Mouse (Mus musculus): Measurements from ENCODE around the gene Atf7ip.

Atf7ip gene

DNA sequence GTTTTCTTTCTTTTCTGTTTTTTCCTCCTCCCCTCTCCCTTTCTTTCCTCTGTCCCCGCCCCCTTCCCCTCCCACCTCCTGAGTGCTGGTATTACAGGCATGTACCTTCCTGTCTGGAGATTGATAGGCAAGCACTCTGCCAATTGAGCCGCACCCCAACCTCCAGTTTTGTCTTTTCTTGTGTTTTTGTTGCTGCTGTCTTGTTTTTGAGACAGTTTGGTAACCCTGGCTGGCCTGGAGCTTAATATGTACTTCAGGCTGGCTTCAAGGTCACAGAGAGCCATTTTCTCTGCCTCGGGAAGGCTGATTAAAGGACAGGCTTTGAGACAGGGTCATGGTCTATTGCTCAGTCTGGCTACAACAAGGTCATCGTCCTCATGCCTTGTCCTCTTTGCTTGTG is 18.8 kb downstream of the Atf7ip start:
- no peak for DNase-seq

DNA sequence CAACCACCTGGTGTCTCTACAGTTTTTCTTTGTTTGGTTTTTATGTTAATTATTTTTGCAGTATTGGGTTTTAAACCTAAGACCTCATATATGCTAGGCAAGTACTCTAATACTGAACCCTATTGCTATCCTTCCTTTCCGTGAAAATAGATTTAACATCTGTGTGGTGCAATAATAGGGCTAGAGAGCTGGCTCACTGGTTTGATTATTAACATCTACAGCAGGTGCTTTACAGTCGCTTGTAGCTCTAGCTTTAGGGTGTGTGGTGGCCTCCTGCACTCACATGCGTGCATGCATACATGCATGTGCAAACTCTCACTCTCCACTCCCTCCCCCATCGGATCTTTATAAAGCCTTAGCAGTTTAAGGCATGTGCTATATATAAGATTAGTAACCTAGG is 19.6 kb downstream of the Atf7ip start:
- no peak for DNase-seq

DNA sequence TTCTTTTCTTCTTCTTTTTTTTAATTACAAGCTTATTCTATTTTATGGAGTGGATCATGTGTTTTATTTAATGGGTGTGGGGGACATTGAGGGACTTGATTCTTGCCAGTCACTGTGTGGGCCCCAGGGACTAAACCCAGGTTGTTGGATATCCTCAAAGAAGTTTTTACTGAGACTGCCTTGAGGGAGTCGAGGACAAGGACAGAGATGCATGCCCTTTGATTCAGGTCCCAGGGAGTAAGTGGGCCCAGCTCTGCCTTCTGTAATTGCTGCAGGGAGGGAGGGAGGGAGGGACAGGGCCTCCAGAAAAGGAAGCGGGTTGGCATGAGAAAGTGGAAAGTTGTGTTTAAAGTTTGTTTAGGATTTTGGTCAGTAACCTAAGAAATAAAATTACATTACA is 23.2 kb downstream of the Atf7ip start:
- DNase-seq = no peak

DNA sequence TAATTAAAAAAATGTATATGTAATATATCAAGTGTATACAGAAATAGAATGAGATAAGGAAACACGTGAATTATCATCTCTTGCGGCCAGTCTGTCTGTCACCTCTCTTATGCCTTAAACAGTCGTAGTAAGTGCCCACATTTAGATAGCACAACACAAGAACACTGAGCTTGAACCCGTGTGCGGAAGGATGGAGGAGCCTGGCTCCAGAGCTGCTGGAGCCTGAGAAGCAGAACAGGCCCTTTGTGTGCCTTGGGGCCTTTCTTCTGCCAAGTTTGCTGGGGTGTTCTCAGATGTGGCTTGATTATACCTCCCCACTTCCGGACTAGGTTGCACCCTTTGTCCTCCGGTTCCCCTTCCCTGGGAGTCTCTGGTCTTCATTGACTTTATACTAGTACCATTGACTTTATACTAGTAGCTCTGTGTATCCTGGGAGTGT is 25.8 kb downstream of the Atf7ip start:
- peak in 1 of 2 experiments; percentile 45 for DNase-seq

DNA sequence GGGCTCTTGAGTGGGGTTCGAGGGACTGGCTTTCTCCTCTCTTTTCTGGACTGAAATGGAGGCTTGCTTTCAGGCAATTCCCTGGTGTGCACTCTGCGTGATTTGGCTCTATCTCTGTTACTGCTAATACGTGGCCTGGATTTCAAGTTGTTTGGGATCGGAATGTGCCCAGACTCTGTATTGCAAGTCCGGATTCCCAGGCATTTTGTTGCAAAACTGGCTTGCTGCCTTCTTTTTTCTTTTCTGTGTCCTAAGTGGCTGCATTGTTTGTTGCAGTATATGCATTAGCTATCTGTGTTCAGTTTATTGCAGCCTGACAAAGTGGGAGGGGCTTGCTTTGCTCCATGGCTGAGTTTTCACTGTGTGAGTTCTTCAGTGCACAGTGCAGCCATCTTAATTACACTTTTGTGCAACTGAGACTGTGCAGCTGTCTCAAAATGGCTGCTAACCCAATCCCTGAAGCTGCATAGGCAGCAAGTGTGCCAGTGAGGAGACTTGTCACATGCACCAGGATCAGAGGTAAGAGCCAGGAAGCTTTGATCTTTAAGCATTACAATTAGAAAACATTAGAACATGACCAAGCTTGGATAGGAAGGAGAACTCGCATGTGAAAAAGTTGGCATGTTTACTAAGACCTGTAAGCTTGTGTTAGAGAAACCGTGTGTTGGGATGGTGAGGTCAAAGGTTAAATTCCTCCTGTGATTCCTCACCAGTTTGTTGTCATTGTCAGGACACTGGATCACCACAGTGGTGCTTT is 26.7 kb downstream of the Atf7ip start:
- DNase-seq = peak; percentile 84 to 97

DNA sequence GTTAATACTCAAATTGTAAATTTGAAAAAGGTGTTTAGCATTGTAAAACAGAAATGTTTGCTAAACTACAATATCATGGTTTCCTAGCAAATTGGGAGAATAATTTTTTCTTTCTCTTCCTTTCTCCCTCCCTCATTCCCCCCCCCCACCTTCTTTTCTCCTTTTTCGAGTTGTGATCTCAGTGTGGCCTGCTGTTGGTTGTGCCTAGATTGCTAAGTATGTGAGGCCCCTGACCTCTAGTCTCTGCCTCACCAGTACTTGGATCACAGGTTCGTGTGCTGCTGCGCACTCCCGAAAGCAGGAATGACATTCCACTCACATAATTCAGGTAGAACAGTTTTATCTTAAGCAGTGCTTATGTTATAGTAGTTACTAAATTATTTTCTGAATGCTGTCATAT is 27.8 kb downstream of the Atf7ip start:
- DNase-seq = peak in 1 of 2 experiments; percentile 25

DNA sequence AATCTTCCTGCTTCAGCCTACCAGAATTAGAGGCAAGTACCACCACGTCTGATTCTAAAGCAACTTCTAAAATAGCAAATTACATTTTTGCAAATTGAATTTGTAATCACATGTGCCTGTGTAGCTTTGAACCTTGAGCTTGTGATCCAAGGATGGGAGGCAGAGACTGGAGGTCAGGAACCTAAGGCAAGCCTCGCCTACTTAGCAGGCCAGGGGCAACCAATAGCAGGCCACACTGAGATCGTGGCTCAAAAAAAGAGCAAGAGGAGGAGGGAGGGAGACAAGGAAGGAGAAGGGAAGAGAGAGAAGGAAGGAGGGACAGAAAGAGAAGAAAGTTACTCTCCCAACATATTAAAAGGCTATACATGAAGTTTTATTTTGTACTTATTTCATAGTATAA is 28.5 kb downstream of the Atf7ip start:
- DNase-seq = peak in 1 of 2 experiments; percentile 22

DNA sequence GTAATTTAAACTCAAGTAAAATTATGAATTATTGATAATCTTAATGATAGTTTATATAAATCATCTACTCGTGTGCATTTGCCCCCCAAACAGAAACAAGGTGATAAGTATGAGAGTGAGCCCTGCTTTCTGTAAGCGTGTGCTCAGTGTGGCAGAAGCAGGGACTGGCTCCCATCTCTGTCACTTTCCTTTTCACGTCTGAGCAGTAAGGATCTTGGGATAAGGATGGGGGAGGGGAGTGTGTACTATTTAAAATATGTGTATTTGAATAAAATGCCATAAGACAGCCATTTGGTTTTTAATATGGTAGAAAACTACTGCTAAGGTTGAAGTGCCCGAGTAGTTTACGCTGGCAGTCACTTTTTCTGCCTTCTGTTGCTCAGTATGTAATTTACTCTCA is 29.2 kb downstream of the Atf7ip start:
- peak in 1 of 2 experiments; percentile 14 for DNase-seq

DNA sequence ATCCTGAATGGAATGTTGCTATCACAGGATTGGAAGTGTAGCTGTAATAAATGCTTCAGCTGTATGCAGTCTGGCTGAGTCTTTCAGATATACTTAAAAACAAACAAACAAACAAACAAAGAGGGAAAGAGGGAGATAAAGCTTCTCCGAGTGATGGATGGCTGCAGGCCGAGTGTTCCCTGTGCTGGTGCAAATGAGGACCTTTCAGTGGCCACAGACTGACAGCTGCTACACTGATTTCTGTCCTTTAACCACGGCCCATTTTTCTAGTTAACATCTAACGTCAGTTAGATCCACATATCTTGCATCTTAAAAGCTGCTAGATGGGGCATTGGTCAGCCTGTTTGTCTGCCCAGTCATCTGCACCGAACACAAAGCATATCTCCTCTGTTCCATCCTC is 30.2 kb downstream of the Atf7ip start:
- DNase-seq = peak in 1 of 2 experiments; percentile 56

DNA sequence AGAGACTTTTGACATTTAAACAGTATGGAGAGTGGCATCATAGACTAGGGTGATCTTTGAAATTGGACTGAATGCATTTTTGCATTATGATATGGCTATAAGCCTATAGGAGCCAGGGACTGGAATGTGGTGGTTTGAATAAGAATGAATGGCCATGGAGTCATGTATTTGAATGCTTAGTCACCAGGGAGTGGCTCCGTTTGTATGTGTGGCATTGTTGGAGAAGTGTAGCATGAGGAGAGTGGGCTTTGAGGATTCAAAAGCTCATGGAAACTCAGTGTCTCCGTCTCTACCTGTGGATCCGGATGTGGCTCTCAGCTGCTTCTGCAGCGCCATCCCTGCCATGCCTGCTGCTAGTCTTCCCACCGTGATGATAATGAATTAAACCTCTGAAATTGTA is 35.4 kb downstream of the Atf7ip start:
- peak in 1 of 2 experiments; percentile 14 for DNase-seq

DNA sequence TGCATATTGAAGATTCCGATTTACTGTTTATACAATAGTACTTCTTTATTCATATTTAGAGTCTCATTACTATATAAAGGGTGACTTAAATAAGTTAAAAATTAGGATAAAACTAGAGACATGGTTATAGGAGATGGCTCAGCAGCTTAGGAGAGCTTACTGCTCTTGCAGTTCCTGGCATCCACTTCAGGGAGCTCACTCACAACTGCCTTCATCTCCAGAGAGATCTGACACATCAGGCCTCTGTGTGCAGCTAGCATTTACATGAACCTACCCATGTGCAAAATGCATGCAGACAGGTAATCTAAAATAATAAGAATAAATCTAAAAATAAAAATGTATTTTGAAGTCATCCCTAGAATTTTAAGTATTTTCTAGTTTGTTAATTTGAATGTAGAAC is 36.1 kb downstream of the Atf7ip start:
- DNase-seq = no peak

DNA sequence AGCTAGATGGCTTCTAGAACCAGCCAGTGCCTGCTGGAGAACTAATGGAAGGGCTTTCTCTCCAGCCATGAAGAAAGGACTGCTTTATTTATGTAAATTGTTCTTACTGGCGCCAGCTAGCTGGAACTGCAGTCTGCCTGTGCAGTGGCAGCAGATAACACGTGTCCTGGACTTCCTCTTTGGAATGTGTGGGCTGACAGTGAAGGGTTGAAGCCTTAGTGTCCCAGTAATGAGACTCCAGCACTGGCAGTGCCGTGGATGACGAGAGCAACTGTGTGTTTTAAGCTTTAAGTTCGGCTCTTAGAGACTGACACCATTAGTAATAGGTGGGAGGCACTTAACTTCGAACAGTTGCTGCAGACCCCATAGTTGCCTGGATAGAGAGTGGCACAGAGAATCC is 37.2 kb downstream of the Atf7ip start:
- DNase-seq = peak; percentile 69 to 76

DNA sequence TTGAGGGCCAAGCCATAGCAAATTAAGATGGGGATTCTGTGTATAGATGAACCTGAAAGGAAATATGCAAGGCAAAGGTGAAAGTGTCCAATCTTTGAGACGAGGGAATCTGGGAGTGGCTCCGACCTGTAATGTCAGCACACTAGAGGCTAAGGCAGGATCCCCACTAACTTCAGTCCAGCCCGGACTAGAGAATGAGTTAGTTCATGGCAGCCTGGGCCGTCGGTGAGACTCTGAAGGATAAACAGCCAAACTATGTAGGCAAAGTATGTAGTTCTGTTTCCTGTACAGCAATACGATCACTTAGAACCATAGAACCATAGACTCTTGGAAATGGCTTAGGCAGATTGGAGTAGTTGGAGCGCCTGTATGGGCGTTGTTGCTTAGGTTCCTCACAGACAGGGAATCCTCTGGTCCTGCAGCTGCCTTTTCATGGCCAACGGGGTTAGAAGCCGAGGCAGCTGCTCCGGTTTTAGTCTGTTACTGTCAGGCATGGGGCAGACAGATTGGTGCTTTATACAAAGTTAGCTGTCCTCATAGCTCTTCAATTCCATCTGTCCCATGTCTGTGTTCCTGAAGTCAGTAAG is 39.4 kb downstream of the Atf7ip start:
- peak in 1 of 2 experiments; percentile 22 for DNase-seq

DNA sequence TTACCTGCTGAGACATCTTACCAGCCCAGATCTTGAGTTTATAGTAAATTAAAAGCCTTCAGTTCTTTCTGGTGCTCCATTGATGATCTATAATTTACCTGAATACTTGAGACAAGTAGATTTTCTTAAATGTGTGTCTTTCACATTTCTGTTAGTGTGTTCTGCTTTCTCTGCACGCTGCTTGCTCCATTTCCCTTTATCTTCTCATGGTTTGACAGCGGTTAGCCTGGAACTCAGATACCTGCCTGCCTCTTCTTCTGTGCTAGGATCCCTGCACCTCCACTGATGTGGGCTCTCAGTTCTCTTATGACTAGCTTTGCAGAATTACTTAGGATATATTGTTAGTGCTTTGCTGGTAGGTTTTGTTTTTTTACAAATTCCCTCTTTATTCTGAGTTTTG is 40.3 kb downstream of the Atf7ip start:
- DNase-seq = peak in 1 of 2 experiments; percentile 3

DNA sequence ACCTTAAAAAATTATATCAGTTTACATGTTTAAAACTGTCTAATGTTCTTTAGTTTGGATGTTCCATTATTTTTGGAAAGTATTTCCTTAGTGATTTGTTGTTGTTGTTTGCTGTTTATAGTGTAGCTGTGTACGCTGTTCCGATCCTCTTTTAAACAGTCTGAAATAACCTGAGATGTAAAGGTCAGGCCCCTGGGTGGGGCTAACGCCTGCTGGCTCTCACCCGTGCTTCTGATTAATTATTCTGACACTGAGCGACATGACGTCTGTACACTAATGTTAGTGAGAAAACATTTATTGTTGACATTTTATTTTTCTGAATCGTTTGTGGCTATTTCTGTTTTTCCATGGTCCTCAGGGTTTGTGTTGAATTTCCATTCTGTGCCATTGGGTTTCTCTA is 41.0 kb downstream of the Atf7ip start:
- no peak for DNase-seq

DNA sequence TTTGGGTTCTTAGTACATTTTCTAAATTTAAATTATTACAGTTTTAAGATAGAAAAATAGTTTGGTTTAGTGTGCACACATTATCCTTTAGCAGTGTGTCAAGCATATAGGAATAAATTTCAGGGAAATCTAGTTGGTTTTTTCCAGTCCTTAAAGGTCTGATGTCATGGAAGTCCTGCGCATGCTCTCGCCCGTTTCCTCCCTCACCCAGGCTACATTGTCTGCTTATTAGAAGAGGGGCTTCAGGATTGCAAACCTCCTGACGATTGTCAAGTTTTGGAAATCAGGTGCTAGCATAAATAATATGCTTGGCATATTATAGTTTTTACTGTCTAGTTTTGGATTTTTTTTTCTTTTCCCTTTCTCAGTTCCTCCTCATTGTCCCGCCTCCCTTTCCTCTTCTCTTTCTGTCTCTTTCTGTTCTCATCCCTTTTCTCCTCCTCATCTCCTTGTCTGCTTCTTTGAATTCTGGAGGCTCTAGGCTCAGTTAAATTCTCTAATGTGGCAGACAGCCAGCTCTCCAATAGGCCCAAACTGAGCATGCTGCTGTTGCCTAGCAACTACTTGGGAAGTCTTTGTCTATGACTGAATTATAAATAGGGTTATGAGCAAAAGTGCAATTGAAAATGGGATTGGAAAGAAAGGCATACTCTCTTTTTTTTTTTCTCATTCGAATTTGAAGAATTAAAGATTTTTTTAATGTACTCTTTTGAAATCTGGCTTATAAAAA is 42.2 kb downstream of the Atf7ip start:
- DNase-seq = peak; percentile 58 to 77

DNA sequence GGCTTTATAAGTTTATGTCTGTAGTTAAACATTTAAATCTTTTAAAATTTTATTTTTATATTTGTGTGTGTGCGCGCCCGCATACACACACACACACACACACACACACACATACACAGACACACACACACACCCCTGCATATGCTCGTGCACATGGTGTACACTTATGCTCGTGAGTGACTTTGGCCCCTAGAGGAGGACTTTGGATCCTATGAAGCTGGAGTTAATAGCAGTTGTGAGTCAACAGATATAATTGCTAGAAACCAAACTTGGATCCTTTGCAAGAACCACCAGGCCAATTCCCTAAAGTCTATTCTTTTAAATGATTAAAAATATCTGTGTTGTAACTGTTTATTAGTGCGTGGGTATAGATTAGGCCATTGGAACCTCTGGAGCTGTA is 42.8 kb downstream of the Atf7ip start:
- no peak for DNase-seq

DNA sequence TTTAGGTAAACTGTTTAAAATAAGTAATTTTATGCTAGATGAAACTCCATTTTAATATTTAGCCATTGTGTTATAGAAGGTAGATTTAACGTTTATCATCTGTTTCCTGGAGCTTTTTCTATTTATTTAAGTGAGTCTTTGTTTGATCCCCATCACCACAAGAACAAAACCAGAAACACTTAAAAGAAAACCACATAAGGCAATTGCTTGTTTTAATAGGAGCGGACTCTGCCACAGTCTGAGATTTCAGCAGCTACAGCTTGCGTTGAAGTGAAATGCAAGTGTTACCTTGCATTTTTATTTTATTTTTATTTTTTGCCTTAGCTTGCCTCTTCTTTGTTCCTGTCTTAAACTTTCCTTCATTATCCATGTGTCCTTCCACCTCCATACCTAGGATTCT is 43.6 kb downstream of the Atf7ip start:
- DNase-seq = no peak

DNA sequence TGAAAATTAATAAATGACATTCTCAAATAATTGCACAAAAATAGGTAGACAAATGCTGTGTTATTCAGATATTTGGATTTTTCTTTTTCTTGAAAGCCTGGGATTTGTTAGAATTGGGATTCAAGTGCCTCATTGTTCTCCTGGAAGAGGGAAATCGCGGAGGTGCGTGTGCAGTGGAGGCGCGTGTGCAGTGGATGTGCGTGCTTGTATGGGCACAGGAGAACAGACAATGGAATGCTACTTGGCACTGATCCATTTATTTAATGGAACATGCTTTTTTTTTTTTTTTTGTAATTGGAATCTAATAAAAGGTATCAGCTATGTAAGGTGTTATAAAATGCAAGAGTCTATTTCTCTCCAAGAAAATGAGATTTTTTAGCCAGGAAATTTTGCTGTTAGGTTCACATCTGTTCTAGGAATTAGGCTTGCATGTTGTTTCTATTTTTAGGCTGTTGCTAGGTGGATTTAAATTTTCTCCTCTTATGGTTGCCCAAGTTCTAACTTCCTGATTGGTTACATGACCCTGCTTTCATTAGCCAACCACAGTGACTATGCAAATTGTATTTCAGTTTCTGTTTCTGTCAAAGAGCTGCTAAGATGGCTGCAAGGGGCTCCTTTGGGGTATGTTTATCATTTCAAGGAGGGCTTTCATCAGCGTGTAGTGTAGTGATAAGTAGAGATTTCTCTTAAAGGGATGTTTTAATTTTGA is 44.8 kb downstream of the Atf7ip start:
- no peak for DNase-seq

DNA sequence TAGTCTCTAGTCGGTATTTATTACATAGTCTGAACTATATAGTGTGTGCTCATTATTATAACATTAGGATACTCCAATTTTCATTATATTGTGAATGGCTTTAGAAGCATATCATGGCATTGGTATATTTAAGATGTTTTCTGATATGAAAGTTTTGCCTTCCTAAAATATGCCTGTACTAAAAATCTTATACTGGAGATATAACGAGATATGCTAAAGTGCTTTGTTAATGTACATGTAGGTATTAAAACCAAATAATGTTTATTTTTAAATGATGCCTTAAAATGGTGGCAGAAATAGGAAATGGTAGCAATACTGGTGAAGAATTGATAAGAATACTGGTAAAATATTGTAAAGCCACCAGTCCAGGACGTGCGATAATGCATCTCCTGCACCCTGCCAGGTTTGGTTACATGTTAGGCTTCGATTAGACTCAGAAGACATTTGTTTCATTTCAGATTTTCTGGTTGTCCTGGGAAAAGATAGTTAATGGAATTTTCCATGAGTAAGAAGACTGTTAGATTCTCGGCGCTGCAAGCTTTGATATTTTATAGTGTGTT is 45.7 kb downstream of the Atf7ip start:
- no peak for DNase-seq

DNA sequence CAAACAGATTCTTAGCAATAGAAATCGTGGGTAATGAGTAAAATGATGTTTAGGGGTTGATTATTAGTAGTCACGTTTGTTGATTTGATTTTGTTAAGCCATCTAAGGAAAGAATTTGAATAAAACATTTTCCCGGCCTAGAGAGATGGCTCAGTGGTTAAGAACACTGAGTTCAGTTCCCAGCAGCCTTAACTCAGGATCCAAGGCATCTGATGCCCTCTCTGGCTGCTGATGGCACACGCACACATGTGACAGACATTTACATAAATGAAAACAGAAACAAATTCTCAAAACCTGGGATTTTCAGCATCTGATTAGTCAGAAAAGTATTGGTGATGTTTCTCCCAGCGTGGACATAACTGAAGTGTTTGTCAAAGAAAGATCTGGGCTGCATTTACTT is 47.2 kb downstream of the Atf7ip start:
- DNase-seq = no peak

DNA sequence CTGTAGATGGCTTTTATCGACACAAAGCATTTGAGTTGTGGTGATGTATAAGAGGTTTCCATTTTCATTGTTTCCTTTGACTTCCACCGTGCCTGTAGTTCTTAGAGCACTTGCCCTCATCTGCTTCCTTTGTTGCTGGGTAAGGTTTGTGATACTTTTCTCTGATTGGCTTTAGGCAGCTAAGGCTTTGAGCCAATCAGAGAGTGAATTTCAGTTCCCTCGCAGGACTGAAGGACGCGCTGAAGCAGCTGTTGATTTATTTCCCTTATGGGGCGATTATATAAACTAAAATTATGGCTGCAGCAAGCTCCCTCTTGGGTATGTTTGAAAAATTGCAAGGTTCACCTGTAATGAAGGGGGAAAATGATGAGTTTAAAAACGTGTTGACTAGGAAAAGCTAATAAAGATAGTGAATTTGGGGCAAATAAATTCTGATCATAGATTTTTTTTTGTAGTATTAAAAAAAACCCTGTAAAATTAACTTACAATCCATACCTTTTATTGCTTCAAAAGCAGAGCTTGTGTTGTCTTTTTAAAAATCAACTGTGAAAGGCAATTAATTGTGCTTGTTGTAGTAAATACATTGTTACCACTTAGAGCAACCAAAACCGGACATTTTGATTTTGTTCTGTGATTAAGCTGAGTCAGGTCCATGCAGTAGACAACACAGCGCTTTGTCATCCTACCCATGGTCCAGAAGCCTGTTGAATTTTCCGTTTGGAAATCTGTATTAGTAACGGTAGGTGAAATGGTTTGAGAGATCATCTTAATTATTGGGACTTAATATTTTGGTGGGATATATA is 48.0 kb downstream of the Atf7ip start:
- DNase-seq = no peak
